Mouse (Mus musculus) megakaryocyte, embryonic 14.5 days (primary cell): Measurements from ENCODE around the gene Kcnh1. TPM values are rescaled to one million over a fixed set of nuclear protein-coding genes. Genes with fewer than 3 reads are reported as not detected.

ENCODE experiments used
- H3K27me3 ChIP-seq: replicated peaks from 2 replicates; pipeline ENCODE3; 2012; ENCODE audit warnings: inconsistent platforms
- H3K36me3 ChIP-seq: replicated peaks from 2 replicates; pipeline ENCODE3; 2012; ENCODE audit warnings: low read length, inconsistent platforms, mixed read lengths
- H3K4me1 ChIP-seq: 2 replicates; pipeline ENCODE4 v1.6.1; 2012; ENCODE audit warnings: inconsistent platforms
- H3K4me3 ChIP-seq: replicated peaks from 2 replicates; pipeline ENCODE3; 2012; ENCODE audit warnings: moderate library complexity, mild to moderate bottlenecking, inconsistent platforms
- H3K9me3 ChIP-seq: 2 replicates; pipeline ENCODE4 v1.6.1; 2012; ENCODE audit warnings: inconsistent platforms
- FLI1 ChIP-seq: IDR thresholded peaks from 2 replicates; pipeline ENCODE4 v1.6.1; 2012; ENCODE audit warnings: low read length, inconsistent platforms, mixed read lengths
- GATA1 ChIP-seq: IDR thresholded peaks from 3 replicates; pipeline ENCODE4 v1.6.1; 2012; ENCODE audit warnings: mixed read lengths, low read length, inconsistent platforms, borderline replicate concordance
- polyA plus RNA-seq: library from polyadenylated mRNA; stranded (reverse); fragments of >175 nt; gene quantifications from 2 replicates; pipeline ENCODE4 v1.2.3, GENCODE M21; 2012; ENCODE audit warnings: low replicate concordance; ENCODE audit not compliant: insufficient read depth

Kcnh1 gene
- polyA plus RNA-seq, 1 experiment: not detected

- H3K4me3 ChIP-seq: peak overlapping the region; percentile 57
- peaks cover 20% of the 10 kb centered on the region for H3K27me3 ChIP-seq
- H3K36me3 ChIP-seq: no peaks in the 10 kb centered on the region
- TF ChIP-seq GATA1 (no peak), FLI1 (no peak)
- peaks cover 15% of the 10 kb centered on the region for H3K4me1 ChIP-seq
- peaks cover 18% of the 10 kb centered on the region for H3K9me3 ChIP-seq
These were observed 311.4 kb downstream of the Kcnh1 start for GRCm38 (mm10) chr1:192502016-192502415.

- peaks cover 22% of the 10 kb centered on the region for H3K9me3 ChIP-seq
- peaks cover 14% of the 10 kb centered on the region for H3K4me1 ChIP-seq
- H3K36me3 ChIP-seq: no peaks in the 10 kb centered on the region
- H3K27me3 ChIP-seq: peaks cover 22% of the 10 kb centered on the region
- no peak overlapping the region for H3K4me3 ChIP-seq
- TF ChIP-seq GATA1: no peak
- no peak for TF ChIP-seq FLI1
These were observed 312.3 kb downstream of the Kcnh1 start for GRCm38 (mm10) chr1:192502835-192503234.

- TF ChIP-seq GATA1: no peak
- TF ChIP-seq FLI1: no peak
- Histone ChIP-seq H3K27me3 (peaks cover 22% of the 10 kb centered on the region), H3K4me1 (peaks cover 12% of the 10 kb centered on the region), H3K9me3 (peaks cover 22% of the 10 kb centered on the region), H3K4me3 (peak overlapping the region; percentile 1), H3K36me3 (no peaks in the 10 kb centered on the region)
These were observed 313.1 kb downstream of the Kcnh1 start for GRCm38 (mm10) chr1:192503651-192504050.

- H3K4me1 ChIP-seq: peaks cover 10% of the 10 kb centered on the region; the same call in 1 of the 2 replicates
- H3K27me3 ChIP-seq: peaks cover 20% of the 10 kb centered on the region
- peaks cover 4% of the 10 kb centered on the region for H3K9me3 ChIP-seq
- no peaks in the 10 kb centered on the region for H3K36me3 ChIP-seq
- TF ChIP-seq GATA1: no peak
- TF ChIP-seq FLI1: no peak
- H3K4me3 ChIP-seq: no peak overlapping the region
These were observed 322.2 kb downstream of the Kcnh1 start for GRCm38 (mm10) chr1:192512821-192513220.

GRCm38 (mm10) chr1:192515373-192515772 lies 324.8 kb downstream of the Kcnh1 start:
- Histone ChIP-seq H3K9me3 (peaks cover 4% of the 10 kb centered on the region), H3K36me3 (no peaks in the 10 kb centered on the region), H3K27me3 (peaks cover 23% of the 10 kb centered on the region), H3K4me3 (no peak overlapping the region), H3K4me1 (peaks cover 9% of the 10 kb centered on the region; the same call in 1 of the 2 replicates)
- TF ChIP-seq FLI1: no peak
- no peak for TF ChIP-seq GATA1

- Histone ChIP-seq H3K27me3 (peaks cover 51% of the 10 kb centered on the region), H3K4me3 (no peak overlapping the region), H3K9me3 (peaks cover 4% of the 10 kb centered on the region), H3K4me1 (peaks cover 40% of the 10 kb centered on the region), H3K36me3 (no peaks in the 10 kb centered on the region)
- TF ChIP-seq GATA1 (no peak), FLI1 (no peak)
These were observed 329.1 kb downstream of the Kcnh1 start for GRCm38 (mm10) chr1:192519713-192520112.

- Histone ChIP-seq H3K27me3 (peaks cover 54% of the 10 kb centered on the region), H3K4me3 (no peak overlapping the region), H3K4me1 (peaks cover 45% of the 10 kb centered on the region), H3K9me3 (peaks cover 4% of the 10 kb centered on the region), H3K36me3 (no peaks in the 10 kb centered on the region)
- no peak for TF ChIP-seq GATA1
- TF ChIP-seq FLI1: no peak
These were observed 330.4 kb downstream of the Kcnh1 start for GRCm38 (mm10) chr1:192520836-192521435.

GRCm38 (mm10) chr1:192522376-192523178 lies 332.0 kb downstream of the Kcnh1 start:
- Histone ChIP-seq H3K9me3 (peaks cover 8% of the 10 kb centered on the region), H3K27me3 (peaks cover 42% of the 10 kb centered on the region), H3K36me3 (no peaks in the 10 kb centered on the region), H3K4me1 (peaks cover 61% of the 10 kb centered on the region), H3K4me3 (no peak overlapping the region)
- no peak for TF ChIP-seq FLI1
- no peak for TF ChIP-seq GATA1

GRCm38 (mm10) chr1:192525711-192526350 lies 335.3 kb downstream of the Kcnh1 start:
- Histone ChIP-seq H3K9me3 (peaks cover 10% of the 10 kb centered on the region), H3K4me1 (peaks cover 76% of the 10 kb centered on the region), H3K27me3 (peaks cover 36% of the 10 kb centered on the region), H3K4me3 (no peak overlapping the region), H3K36me3 (peaks cover 3% of the 10 kb centered on the region)
- TF ChIP-seq GATA1 (no peak), FLI1 (no peak)
